Mouse (Mus musculus): ENCODE measurements around the gene H2-K1.

- TF ChIP-seq CTCF (IDR thresholded peaks at IDR 0.05; ENCODE audit: control insufficient read depth, insufficient read depth, insufficient replicate concordance, low read depth, low read length), result no peak
- no peak for TF ChIP-seq POLR2A (IDR thresholded peaks at IDR 0.05; ENCODE audit: control insufficient read depth, low read depth, low read length)
Observed at GRCm38 (mm10) chr17:34035517-34035916, 35.4 kb upstream of the H2-K1 start.
